Mouse (Mus musculus): ENCODE measurements at regions not wholly inside any gene's neighbourhood (a gene's known extent, or its start where the extent isn't known, plus 50 kb on each side); places are given as distances from the start of the nearest gene placed in this dataset.

GRCm38 (mm10) chr4:125941266-125941665 is 83.1 kb upstream of the Csf3r start:
- no peak for TF ChIP-seq MAX (IDR thresholded peaks at IDR 0.05; ENCODE audit: low read depth)
- TF ChIP-seq TCF3 (IDR thresholded peaks at IDR 0.05; ENCODE audit: insufficient read length, low read depth) = no peak
- TF ChIP-seq POLR2A (IDR thresholded peaks at IDR 0.05; ENCODE audit: insufficient read length, low read depth) = no peak
- TF ChIP-seq MYOG (IDR thresholded peaks at IDR 0.05; ENCODE audit: control insufficient read depth in 1 of 3, insufficient read depth in 1 of 3, insufficient read length in 2 of 3, low read depth in 2 of 3) = no peak
- TF ChIP-seq TCF12 (IDR thresholded peaks at IDR 0.05; ENCODE audit: insufficient read depth, poor library complexity, severe bottlenecking) = no peak
- no peak for TF ChIP-seq E2F4 (IDR thresholded peaks at IDR 0.05; ENCODE audit: insufficient read depth)
- no peak for TF ChIP-seq SRF (IDR thresholded peaks at IDR 0.05; ENCODE audit: control insufficient read depth, insufficient read length, low read depth)
- TF ChIP-seq REST (IDR thresholded peaks at IDR 0.05; ENCODE audit: insufficient read depth, insufficient read length) = no peak
- TF ChIP-seq POLR2AphosphoS2 (IDR thresholded peaks at IDR 0.05; ENCODE audit: insufficient read length, low read depth) = no peak
